Mouse (Mus musculus) heart, postnatal 0 days (tissue): Measurements from ENCODE around the gene Ntn1.

ENCODE experiments used
- CTCF ChIP-seq: IDR thresholded peaks from 2 replicates; pipeline ENCODE4 v1.5.1; 2016; ENCODE audit warnings: antibody characterized with exemption, control low read depth, low read depth
- EP300 ChIP-seq: IDR thresholded peaks from 2 replicates; pipeline ENCODE4 v1.6.1; 2016; ENCODE audit warnings: antibody characterized with exemption, low read depth

GRCm38 (mm10) chr11:68321417-68321816, 79.2 kb downstream of the Ntn1 start:
- TF ChIP-seq CTCF (no peak), EP300 (no peak)
